Mouse (Mus musculus) midbrain, embryonic 10.5 days (tissue): ENCODE measurements around the gene Kctd2. TPM values are rescaled to one million over a fixed set of nuclear protein-coding genes. Genes with fewer than 3 reads are reported as not detected.

Experiments
- DNase-seq: peaks from one replicate; pipeline ENCODE4 v3.0.0-alpha.2; 2017; ENCODE audit warnings: low spot score
- H3K27ac ChIP-seq: fragments of 300-500 bp; sonication (generic); replicated peaks from 2 replicates; pipeline ENCODE4 v1.5.1; 2016; ENCODE audit warnings: mild to moderate bottlenecking
- H3K27me3 ChIP-seq: fragments of 300-500 bp; sonication (generic); 2 replicates; pipeline ENCODE4 v1.6.1; 2016; ENCODE audit warnings: low read depth, mild to moderate bottlenecking; ENCODE audit not compliant: poor library complexity, severe bottlenecking
- H3K36me3 ChIP-seq: fragments of 300-500 bp; sonication (generic); 2 replicates; pipeline ENCODE4 v1.6.1; 2016; ENCODE audit warnings: mild to moderate bottlenecking, moderate library complexity
- H3K4me1 ChIP-seq: fragments of 300-500 bp; sonication (generic); 2 replicates; pipeline ENCODE4 v1.6.1; 2016
- H3K4me3 ChIP-seq: fragments of 300-500 bp; sonication (generic); 2 replicates; pipeline ENCODE4 v1.5.1; 2016; ENCODE audit warnings: mild to moderate bottlenecking, moderate library complexity
- H3K9me3 ChIP-seq: fragments of 300-500 bp; sonication (generic); replicated peaks from 2 replicates; pipeline ENCODE4 v1.6.1; 2016; ENCODE audit warnings: mild to moderate bottlenecking
- WGBS: fragments of 180-500 bp; shearing (Covaris S2); methylation state at CpG from one replicate; pipeline ENCODE4 v1.1.7; 2016; 5-methylcytosine and 5-hydroxymethylcytosine counted together
- polyA plus RNA-seq: library from polyadenylated mRNA; unstranded; fragments of >200 nt; fragmentation: Nextera tagmentation; extraction: Ambion mirVana; gene quantifications from 2 replicates; pipeline ENCODE4 v1.2.1, GENCODE M21; 2016

Gene Kctd2
- polyA plus RNA-seq, 1 experiment from 2014 or later, result 9.9 TPM

DNA sequence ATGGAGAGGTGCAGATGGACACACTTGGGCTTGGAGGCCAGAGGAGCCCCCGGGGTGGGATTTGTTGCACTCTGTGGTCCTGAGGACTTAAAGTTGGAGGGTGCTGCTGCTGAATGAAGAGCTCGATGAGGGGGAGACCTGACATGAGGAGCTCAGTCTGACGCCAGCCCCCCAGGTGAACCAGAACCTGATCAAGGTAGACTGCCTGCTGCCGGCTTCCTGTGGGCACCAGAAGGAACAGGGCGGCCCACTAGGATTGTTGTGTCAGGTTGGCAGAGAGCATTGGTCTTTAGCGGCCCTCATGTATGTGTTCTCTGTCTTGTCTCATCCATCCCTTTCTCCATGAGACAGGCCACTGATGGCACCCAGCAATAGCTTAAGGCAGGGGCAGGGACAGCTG, 14.2 kb upstream of the Kctd2 start:
- peaks cover 64% of the 10 kb centered on the region for H3K4me1 ChIP-seq
- no peak overlapping the region for H3K27ac ChIP-seq
- WGBS, result 96% methylated on average over 6 of the region's 6 CpGs
- DNase-seq, result no peak
- peaks cover 44% of the 10 kb centered on the region for H3K36me3 ChIP-seq
- peak overlapping the region; percentile 9; the same call in 1 of the 2 replicates for H3K4me3 ChIP-seq
- no peaks in the 10 kb centered on the region for H3K27me3 ChIP-seq
- H3K9me3 ChIP-seq, result no peaks in the 10 kb centered on the region

GRCm38 (mm10) chr11:115406858-115407401, 13.0 kb upstream of the Kctd2 start:
- 95% methylated on average over 17 of the region's 17 CpGs for WGBS

DNA sequence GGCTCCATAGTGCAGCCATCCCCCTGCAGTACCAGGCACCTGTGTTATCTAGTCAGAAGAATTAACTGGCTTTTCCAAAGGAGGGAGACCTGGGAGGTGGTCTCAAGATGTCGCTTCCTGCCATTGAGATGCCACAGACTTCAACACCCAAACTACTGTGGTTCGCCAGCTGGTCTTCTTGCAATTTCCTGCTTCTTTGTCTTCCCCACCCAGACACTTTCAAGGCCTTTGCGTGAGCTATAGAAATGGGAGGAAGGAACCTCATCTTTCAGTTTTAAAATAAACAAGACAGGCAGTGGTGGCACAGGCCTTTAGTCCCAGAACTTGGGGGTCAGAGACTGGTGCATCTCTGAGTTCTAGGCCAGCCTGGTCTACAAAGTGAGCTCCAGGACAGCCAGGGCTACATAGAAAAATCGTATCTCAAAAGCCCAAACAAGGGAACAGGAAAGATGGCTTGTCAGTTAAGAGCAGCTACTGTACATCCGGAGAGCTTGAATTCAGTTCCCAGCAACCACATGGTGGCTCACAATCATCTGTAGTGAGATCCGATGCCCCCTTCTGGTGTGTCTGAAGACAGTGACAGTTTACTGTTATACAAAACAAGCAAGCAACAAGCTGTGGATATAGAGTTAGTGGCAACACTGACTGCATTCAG, 11.5 kb upstream of the Kctd2 start:
- 89% methylated on average over 6 of the region's 6 CpGs for WGBS
- Histone ChIP-seq H3K27me3 (no peaks in the 10 kb centered on the region), H3K4me3 (peak overlapping the region; percentile 36; the same call in 1 of the 2 replicates), H3K36me3 (peaks cover 53% of the 10 kb centered on the region), H3K27ac (peak overlapping the region; percentile 91), H3K9me3 (no peaks in the 10 kb centered on the region), H3K4me1 (peaks cover 73% of the 10 kb centered on the region)
- DNase-seq, result no peak

More at GRCm38 (mm10) chr11:115406858-115407401, 13.0 kb upstream of the Kctd2 start:
- Histone ChIP-seq H3K4me3 (no peak overlapping the region), H3K36me3 (peaks cover 53% of the 10 kb centered on the region), H3K9me3 (no peaks in the 10 kb centered on the region), H3K4me1 (peaks cover 70% of the 10 kb centered on the region), H3K27ac (no peak overlapping the region), H3K27me3 (no peaks in the 10 kb centered on the region)
- no peak for DNase-seq

DNA sequence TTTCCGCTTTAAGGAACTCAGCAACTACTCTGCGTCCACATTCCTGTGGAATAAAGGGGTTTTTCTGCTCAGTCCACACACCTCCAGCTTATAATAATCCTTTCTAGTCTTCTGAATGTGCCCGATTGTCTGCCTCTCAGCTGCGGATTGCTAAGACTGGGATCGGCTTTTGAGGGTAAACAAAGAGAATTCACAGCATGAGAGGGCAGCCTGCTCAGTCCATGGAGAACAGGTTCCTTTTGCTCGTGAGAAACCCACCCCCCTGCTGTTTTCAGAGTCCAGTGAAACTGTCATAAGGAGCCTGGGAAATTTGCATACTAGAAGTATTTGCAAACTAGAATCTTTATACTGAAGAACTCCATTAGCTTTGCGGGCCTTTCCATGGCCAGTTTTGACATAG, 10.4 kb upstream of the Kctd2 start:
- WGBS, result 28% methylated on average over 7 of the region's 7 CpGs
- Histone ChIP-seq H3K36me3 (peaks cover 53% of the 10 kb centered on the region), H3K4me1 (peaks cover 70% of the 10 kb centered on the region), H3K27ac (peak overlapping the region; percentile 91), H3K4me3 (peak overlapping the region; percentile 36), H3K27me3 (no peaks in the 10 kb centered on the region), H3K9me3 (no peaks in the 10 kb centered on the region)
- peak; percentile 70 for DNase-seq

DNA sequence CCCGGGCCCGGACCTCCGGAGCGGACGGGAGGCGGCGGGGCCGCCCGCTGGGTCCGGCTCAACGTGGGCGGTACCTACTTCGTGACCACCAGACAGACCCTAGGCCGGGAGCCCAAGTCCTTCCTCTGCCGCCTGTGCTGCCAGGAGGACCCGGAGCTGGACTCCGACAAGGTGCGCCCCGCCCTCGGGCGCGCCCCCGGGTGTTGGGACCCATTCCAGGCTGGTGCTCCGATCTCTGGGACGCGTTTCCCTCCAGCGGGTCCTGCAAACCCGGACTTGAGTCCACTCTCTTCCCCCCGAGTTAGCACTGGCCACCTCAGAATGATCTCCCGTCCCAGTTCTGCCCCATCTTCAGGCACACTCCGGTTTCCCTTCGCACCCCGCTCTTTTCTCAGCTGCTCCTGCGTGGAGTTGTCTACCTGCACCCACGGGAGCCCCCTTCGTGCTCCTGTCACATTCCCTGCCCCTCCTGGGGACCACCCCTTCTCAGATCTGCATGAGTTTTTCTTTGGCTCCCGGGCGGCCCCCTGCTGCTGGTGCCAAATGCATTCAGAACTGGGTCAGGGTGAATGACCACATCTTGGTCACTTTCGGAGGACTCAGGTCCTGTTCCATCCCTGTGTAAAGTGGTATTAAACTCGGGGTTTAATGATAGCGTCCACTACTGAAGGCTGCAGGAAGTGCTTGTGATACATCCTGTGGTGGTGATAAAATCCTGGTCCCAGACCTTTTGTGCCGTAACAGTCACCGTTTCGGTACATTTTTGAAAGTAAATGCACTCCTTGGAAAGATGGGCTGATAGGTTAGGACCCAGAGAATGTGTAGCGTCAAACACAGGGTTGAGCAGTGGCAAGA, 635 bp downstream of the Kctd2 start:
- Histone ChIP-seq H3K9me3 (no peaks in the 10 kb centered on the region), H3K4me1 (peaks cover 36% of the 10 kb centered on the region), H3K4me3 (peak overlapping the region; percentile 98), H3K27me3 (no peaks in the 10 kb centered on the region), H3K36me3 (peaks cover 58% of the 10 kb centered on the region), H3K27ac (peak overlapping the region; percentile 98)
- DNase-seq, result peak; percentile 73
- WGBS, result 4% methylated on average over 39 of the region's 45 CpGs

DNA sequence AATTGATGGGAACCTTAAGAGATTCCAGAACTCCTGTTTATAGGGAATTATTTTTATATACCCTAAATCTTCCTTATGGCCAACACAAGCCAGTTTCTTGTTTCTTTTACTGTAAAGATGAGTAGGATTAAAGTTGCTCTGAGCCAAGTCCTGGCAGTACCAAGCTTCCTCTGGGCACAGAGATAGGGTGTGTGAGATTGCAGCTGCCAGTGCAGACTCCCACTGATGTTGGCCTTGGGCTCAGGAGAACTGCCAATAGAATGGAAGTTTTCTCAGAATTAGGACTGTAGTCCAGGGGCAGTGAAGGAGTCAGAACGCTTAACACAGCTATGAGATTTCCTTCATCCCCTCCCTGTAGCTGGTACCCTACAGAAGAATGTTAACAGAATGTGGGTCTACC, 1.4 kb downstream of the Kctd2 start:
- Histone ChIP-seq H3K27me3 (no peaks in the 10 kb centered on the region), H3K36me3 (peaks cover 58% of the 10 kb centered on the region), H3K9me3 (no peaks in the 10 kb centered on the region), H3K4me1 (peaks cover 36% of the 10 kb centered on the region), H3K27ac (no peak overlapping the region), H3K4me3 (peak overlapping the region; percentile 98)
- 90% methylated on average over 1 of the region's 1 CpGs for WGBS
- no peak for DNase-seq

DNA sequence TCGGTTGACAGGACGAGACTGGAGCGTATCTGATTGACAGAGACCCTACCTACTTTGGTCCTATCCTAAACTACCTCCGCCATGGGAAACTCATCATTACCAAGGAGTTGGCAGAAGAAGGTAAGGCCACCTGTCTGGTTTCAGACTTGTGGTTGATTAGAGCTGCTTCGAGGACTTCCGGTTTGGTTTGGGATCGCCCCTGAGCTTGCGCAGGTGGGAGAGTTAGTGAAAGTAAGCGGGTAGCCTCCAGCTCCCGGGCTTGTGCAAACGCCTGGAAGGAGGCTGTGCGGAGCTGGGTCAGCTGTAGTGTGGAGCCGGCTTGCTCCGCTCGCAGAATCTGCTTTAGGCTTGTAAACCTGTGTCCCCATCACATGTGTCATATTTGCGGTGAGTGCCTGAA, 2.0 kb downstream of the Kctd2 start:
- 90% methylated on average over 16 of the region's 16 CpGs for WGBS
- no peaks in the 10 kb centered on the region for H3K9me3 ChIP-seq
- H3K4me1 ChIP-seq, result peaks cover 36% of the 10 kb centered on the region
- H3K27ac ChIP-seq, result no peak overlapping the region
- DNase-seq, result no peak
- H3K4me3 ChIP-seq, result peak overlapping the region; percentile 2; the same call in 1 of the 2 replicates
- no peaks in the 10 kb centered on the region for H3K27me3 ChIP-seq
- H3K36me3 ChIP-seq, result peaks cover 58% of the 10 kb centered on the region

DNA sequence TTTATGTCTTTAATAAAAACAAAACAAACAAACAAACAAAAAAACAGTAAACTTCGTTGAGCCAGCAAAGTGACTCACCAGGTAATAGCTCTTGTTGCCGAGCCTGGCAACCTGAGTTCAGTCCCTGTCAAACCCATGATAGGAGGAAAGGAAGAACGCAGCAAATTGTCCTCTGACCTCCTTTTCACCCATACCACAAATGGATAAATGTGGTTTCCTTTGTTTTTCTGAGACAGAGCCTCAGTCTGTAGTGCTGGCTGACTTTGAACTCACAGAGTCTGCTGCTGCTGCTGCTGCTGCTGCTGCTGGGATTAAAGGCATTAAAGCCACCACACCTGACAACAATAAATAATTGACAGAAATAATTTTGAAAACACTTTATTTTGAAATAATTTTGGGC, 3.2 kb downstream of the Kctd2 start:
- peaks cover 54% of the 10 kb centered on the region for H3K36me3 ChIP-seq
- no peaks in the 10 kb centered on the region for H3K27me3 ChIP-seq
- WGBS, result 87% methylated on average over 3 of the region's 3 CpGs
- H3K27ac ChIP-seq, result no peak overlapping the region
- H3K4me3 ChIP-seq, result no peak overlapping the region
- peaks cover 40% of the 10 kb centered on the region for H3K4me1 ChIP-seq
- no peaks in the 10 kb centered on the region for H3K9me3 ChIP-seq
- DNase-seq, result no peak

- no peaks in the 10 kb centered on the region for H3K27me3 ChIP-seq
- H3K36me3 ChIP-seq, result peaks cover 66% of the 10 kb centered on the region
- 84% methylated on average over 7 of the region's 7 CpGs for WGBS
- no peak for DNase-seq
- H3K4me1 ChIP-seq, result peaks cover 35% of the 10 kb centered on the region
- H3K9me3 ChIP-seq, result no peaks in the 10 kb centered on the region
- no peak overlapping the region for H3K4me3 ChIP-seq
- no peak overlapping the region for H3K27ac ChIP-seq
These were observed 4.7 kb downstream of the Kctd2 start for GRCm38 (mm10) chr11:115424666-115425065.

- H3K27me3 ChIP-seq, result no peaks in the 10 kb centered on the region
- H3K4me1 ChIP-seq, result peaks cover 32% of the 10 kb centered on the region
- H3K4me3 ChIP-seq, result no peak overlapping the region
- no peak overlapping the region for H3K27ac ChIP-seq
- H3K9me3 ChIP-seq, result no peaks in the 10 kb centered on the region
- peaks cover 76% of the 10 kb centered on the region for H3K36me3 ChIP-seq
- DNase-seq, result no peak
- 91% methylated on average over 6 of the region's 6 CpGs for WGBS
These were observed 5.7 kb downstream of the Kctd2 start for GRCm38 (mm10) chr11:115425671-115426070.

DNA sequence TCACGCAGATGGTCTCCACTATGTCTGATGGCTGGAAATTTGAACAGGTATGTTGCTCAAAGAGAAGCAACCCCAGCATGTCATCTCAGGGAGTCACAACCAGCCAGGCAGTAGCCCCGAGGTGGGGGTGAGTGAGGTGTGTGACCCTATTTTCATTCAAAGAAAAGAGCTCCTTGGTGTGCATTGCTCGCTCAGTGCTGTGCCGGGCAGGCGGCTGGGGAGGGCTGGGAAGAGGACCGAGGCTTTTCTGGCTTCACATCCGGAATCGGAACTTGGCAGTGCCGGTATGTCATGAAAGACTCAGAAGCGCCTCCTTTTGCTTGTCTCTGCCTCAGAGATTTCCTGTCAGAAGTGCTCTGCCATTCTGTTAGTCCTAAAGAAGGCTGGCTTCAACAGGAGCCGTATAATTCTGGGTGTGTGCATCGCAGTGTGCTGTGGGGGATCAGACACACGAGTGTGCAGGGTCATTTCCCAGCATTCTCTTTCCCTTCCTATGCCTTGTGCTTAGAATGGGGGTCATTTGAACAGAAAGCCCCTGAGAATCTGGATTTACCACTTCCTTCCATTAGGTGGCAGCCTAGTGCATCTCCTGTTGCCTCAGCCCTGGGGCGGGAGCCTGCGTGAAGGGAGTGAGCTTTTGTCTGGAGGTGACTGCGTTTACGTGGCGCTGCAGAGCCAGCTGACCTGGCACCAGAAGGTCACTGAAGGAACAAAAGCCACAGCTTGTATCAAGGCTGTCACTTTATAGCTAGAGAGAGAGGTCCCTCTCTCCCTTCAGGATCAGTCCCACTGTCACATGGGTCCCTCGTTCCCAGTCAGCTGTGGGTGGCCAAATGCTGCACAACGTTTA, 7.8 kb downstream of the Kctd2 start:
- no peaks in the 10 kb centered on the region for H3K27me3 ChIP-seq
- H3K27ac ChIP-seq, result peak overlapping the region; percentile 78
- WGBS, result 34% methylated on average over 20 of the region's 20 CpGs
- DNase-seq, result peak; percentile 83
- H3K4me1 ChIP-seq, result peaks cover 17% of the 10 kb centered on the region
- no peaks in the 10 kb centered on the region for H3K9me3 ChIP-seq
- H3K4me3 ChIP-seq, result peak overlapping the region; percentile 16; the same call in 1 of the 2 replicates
- peaks cover 88% of the 10 kb centered on the region for H3K36me3 ChIP-seq

GRCm38 (mm10) chr11:115429307-115429706, 9.4 kb downstream of the Kctd2 start:
- no peak for DNase-seq
- WGBS, result 87% methylated on average over 7 of the region's 7 CpGs
- H3K27ac ChIP-seq, result no peak overlapping the region
- no peaks in the 10 kb centered on the region for H3K9me3 ChIP-seq
- no peaks in the 10 kb centered on the region for H3K27me3 ChIP-seq
- H3K4me1 ChIP-seq, result peaks cover 17% of the 10 kb centered on the region
- H3K36me3 ChIP-seq, result peaks cover 84% of the 10 kb centered on the region
- H3K4me3 ChIP-seq, result no peak overlapping the region
